Mouse (Mus musculus) embryonic fibroblast, embryonic 13.5 days (primary cell): ENCODE data around the gene Olfr1367.

Source experiments
- CTCF ChIP-seq: IDR thresholded peaks from 2 replicates; pipeline ENCODE4 v1.5.1; 2011; ENCODE audit warnings: mild to moderate bottlenecking, control low read depth, low read length, moderate library complexity, borderline replicate concordance; ENCODE audit not compliant: insufficient read depth
- POLR2A ChIP-seq: IDR thresholded peaks from 2 replicates; pipeline ENCODE4 v1.6.1; 2011; ENCODE audit warnings: low read depth, mild to moderate bottlenecking, control low read depth, low read length, moderate library complexity

DNA sequence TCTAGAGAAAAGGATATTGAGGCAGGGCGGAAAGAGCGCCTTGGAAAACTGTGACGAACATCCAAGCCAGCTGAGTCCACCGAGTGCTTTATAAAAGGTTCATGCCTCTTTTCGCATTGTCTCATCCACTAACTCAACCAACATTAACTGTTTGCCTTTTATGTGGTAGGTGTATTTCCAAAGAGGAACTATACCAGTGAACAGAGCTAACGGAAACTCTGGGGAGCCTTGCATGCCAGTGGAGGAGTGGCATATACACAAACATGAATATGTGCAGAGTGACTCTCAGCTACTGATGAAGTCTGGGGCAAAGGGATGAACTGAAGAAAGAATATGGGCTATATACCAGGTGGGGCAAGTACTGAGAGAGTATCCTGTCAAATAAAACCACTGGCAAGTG is 23.3 kb upstream of the Olfr1367 start:
- no peak for TF ChIP-seq POLR2A
- TF ChIP-seq CTCF: no peak
